Mouse (Mus musculus) urinary bladder, postnatal 36 days (tissue): ENCODE measurements around the gene Pex6.

Experiments used
- DNase-seq, 2 experiments: peaks; one replicate each; pipeline ENCODE4 v3.0.0; 2022; ENCODE audit warnings: low spot score in 2 of 2, mixed read lengths in 1 of 2

The Pex6 gene

DNA sequence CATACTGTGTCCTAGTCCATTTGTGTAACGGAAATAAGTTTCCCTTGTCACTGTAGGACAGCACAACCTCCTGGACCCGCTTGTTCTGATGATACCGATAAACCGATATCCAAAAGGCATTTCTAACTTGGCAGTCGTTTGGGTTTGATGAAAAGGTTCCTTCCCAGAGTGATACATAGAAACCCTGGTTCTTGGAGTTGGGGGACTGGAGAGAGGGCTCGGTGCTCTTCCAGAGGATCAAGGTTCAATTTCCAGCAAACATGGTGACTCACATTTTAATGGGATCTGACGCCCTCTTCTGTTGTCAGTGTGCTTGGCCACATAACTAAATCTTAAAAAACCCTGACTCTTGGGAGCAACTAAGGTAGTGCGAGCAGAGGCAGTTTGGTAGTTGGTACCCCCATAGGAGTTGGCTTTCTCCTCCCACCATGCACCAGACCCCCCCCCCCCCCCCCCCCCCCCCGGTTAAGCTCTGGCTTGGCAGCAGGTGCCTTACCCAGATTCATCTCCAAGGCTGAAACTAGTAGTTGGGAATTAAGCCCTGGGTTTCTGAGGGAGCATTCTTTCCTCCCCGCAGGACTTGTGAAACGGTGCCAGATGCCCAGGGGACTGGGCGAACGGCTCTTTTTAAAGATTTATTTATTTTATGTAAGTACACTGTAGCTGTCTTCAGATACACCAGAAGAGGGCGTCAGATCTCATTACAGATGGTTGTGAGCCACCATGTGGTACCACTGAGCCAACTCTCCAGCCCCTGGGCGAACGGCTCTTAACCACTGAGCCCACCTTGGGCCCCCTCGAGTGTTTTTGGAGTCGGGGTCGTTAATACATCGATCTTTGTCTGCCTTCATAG lies 62.2 kb downstream of the Pex6 start:
- no peak for DNase-seq

- DNase-seq, result no peak
These were observed 62.8 kb downstream of the Pex6 start for GRCm38 (mm10) chr17:46774131-46774472.

- no peak for DNase-seq
These were observed 63.8 kb downstream of the Pex6 start for GRCm38 (mm10) chr17:46775070-46775469.
